In the genomic region with DNA sequence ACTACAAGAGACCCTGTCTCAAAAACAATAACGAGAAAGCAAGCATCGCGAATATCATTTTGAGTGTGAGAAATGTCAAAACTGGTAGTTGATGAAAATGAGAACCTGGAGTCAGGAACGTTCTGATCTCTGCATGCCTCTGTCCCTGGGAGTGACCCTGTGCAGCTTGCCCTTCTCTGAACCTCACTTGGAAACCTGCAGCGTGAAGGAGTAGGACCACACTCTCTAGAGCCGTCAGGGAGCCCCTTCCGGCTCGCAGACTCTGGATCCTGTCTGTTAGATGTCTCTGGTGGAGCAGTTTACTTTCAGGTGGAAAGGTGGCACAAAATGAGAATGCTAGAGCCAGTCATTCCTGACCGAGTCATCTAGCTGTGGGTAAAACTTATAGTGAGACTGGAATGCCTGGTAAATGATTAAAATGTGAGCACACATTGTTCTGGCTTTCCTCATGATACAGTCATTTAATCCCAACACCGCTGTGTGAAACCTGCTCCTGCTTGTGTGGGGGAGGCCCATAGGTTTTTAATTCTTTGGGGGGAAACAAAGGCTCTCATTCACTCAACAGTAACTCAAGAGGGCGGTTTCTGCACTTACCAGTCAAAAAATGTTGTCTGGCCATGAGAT, we compare ENCODE assay signal across 12 mouse cellular contexts. TPM values are rescaled to one million over a fixed set of nuclear protein-coding genes. Genes with fewer than 3 reads are reported as not detected.
DNase-seq lines count a peak whose midpoint lies in the region; ATAC-seq and TF ChIP-seq lines count a peak whose summit lies in the region.
"Had no signal": no experiment of that assay in that cellular context is flagged by ENCODE, and none has a peak within 500 bp of the region (broad histone marks: within the 10 kb centered on the region; RNA-seq: fewer than 3 reads in every experiment).

No protein-coding gene starts in this region.

- H3K9me3 ChIP-seq in lung, embryonic 15.5 days, result no peaks in the 10 kb centered on the region
- H3K9me3 ChIP-seq in intestine, embryonic 16.5 days (ENCODE audit: control insufficient read depth, low read length), result no peaks in the 10 kb centered on the region
- H3K9me3 ChIP-seq in stomach, postnatal 0 days (ENCODE audit: control insufficient read depth, low read length), result no peaks in the 10 kb centered on the region
- no peaks in the 10 kb centered on the region for H3K9me3 ChIP-seq in midbrain, embryonic 14.5 days (ENCODE audit: control insufficient read depth, low read length)
- H3K9me3 ChIP-seq: limb, embryonic 13.5 days; midbrain, embryonic 15.5 days had no signal

- no peak for TF ChIP-seq EP300 in stomach, postnatal 0 days (optimal IDR thresholded peaks at IDR 0.05)

- no peak overlapping the region for H3K9ac ChIP-seq in lung, embryonic 15.5 days
- no peak overlapping the region for H3K9ac ChIP-seq in intestine, embryonic 16.5 days (ENCODE audit: low read depth, low read length)
- H3K9ac ChIP-seq in stomach, postnatal 0 days (ENCODE audit: low read length), result no peak overlapping the region
- no peak overlapping the region for H3K9ac ChIP-seq in midbrain, embryonic 14.5 days (replicated peaks; ENCODE audit: low read length)
- H3K9ac ChIP-seq: limb, embryonic 13.5 days; midbrain, embryonic 15.5 days had no signal

- H3K4me3 ChIP-seq in lung, embryonic 15.5 days, result no peak overlapping the region
- H3K4me3 ChIP-seq in intestine, embryonic 16.5 days (ENCODE audit: low read length), result no peak overlapping the region
- no peak overlapping the region for H3K4me3 ChIP-seq in stomach, postnatal 0 days (ENCODE audit: low read depth, low read length)
- H3K4me3 ChIP-seq in thymus, adult 2 months (ENCODE audit: control insufficient read depth, insufficient read depth, low read length), result no peak overlapping the region
- no peak overlapping the region for H3K4me3 ChIP-seq in midbrain, embryonic 14.5 days (replicated peaks; ENCODE audit: low read depth, low read length)
- H3K4me3 ChIP-seq: limb, embryonic 13.5 days; midbrain, embryonic 15.5 days had no signal

- TF ChIP-seq CTCF in stomach, postnatal 0 days (IDR thresholded peaks at IDR 0.05; ENCODE audit: low read depth), result no peak
- TF ChIP-seq CTCF in thymus, adult 2 months (IDR thresholded peaks at IDR 0.05; ENCODE audit: borderline replicate concordance, control insufficient read depth, extremely low read depth, insufficient read depth, low read length, poor library complexity), result no peak

- H3K27ac ChIP-seq in lung, embryonic 15.5 days, result peak overlapping the region; percentile 91
- H3K27ac ChIP-seq in intestine, embryonic 16.5 days (ENCODE audit: low read length), result no peak overlapping the region
- H3K27ac ChIP-seq in stomach, postnatal 0 days (replicated peaks), result no peak overlapping the region; the same call in 1 of the 2 replicates
- no peak overlapping the region for H3K27ac ChIP-seq in thymus, adult 2 months (ENCODE audit: control insufficient read depth, insufficient read depth, low read length)
- H3K27ac ChIP-seq in midbrain, embryonic 14.5 days (replicated peaks; ENCODE audit: low read depth, low read length), result no peak overlapping the region
- H3K27ac ChIP-seq: limb, embryonic 13.5 days; midbrain, embryonic 15.5 days had no signal

- 0 out of 2 replicates have a peak overlapping the region, but pooled peaks have one; percentile 21 for H3K4me2 ChIP-seq in lung, embryonic 15.5 days
- no peak overlapping the region for H3K4me2 ChIP-seq in intestine, embryonic 16.5 days (ENCODE audit: low read depth, low read length)
- H3K4me2 ChIP-seq in stomach, postnatal 0 days (replicated peaks; ENCODE audit: low read depth), result no peak overlapping the region
- H3K4me2 ChIP-seq in midbrain, embryonic 14.5 days (ENCODE audit: low read length), result no peak overlapping the region
- H3K4me2 ChIP-seq: limb, embryonic 13.5 days; midbrain, embryonic 15.5 days had no signal

- H3K36me3 ChIP-seq in lung, embryonic 15.5 days, result no peaks in the 10 kb centered on the region
- no peaks in the 10 kb centered on the region for H3K36me3 ChIP-seq in intestine, embryonic 16.5 days (ENCODE audit: control insufficient read depth, insufficient read depth, low read length)
- H3K36me3 ChIP-seq in stomach, postnatal 0 days (ENCODE audit: control insufficient read depth, insufficient read depth, low read length), result no peaks in the 10 kb centered on the region
- no peaks in the 10 kb centered on the region for H3K36me3 ChIP-seq in thymus, adult 2 months (ENCODE audit: control insufficient read depth, insufficient read depth, low read length)
- H3K36me3 ChIP-seq in midbrain, embryonic 14.5 days (ENCODE audit: control insufficient read depth, insufficient read depth, low read length), result no peaks in the 10 kb centered on the region
- H3K36me3 ChIP-seq: limb, embryonic 13.5 days; midbrain, embryonic 15.5 days had no signal

- peaks cover 14% of the 10 kb centered on the region for H3K4me1 ChIP-seq in lung, embryonic 15.5 days
- H3K4me1 ChIP-seq in intestine, embryonic 16.5 days (ENCODE audit: control insufficient read depth, insufficient read depth, low read length), result no peaks in the 10 kb centered on the region
- H3K4me1 ChIP-seq in stomach, postnatal 0 days (replicated peaks; ENCODE audit: control insufficient read depth, insufficient read depth), result no peaks in the 10 kb centered on the region
- H3K4me1 ChIP-seq in thymus, adult 2 months (replicated peaks; ENCODE audit: control insufficient read depth, insufficient read depth, low read length), result no peaks in the 10 kb centered on the region
- H3K4me1 ChIP-seq in midbrain, embryonic 14.5 days (ENCODE audit: control insufficient read depth, insufficient read depth, low read length), result peaks cover 14% of the 10 kb centered on the region

- no peak for DNase-seq in lung, postnatal 36 days
- DNase-seq in kidney, postnatal 14 days, result peak; percentile 67
- peak; percentile 18 for DNase-seq in stomach, postnatal 0 days (ENCODE audit: low spot score)
- no peak for DNase-seq in thymus, adult 2 months
- no peak for DNase-seq in midbrain, embryonic 14.5 days
- DNase-seq: cerebellum, adult 2 months; gastrocnemius, postnatal 10 days; heart, postnatal 14 days had no signal

- WGBS in lung, embryonic 15.5 days, result 58% methylated on average over 11 of the region's 11 CpGs
- 60% methylated on average over 11 of the region's 11 CpGs for WGBS in intestine, embryonic 16.5 days
- 61% methylated on average over 11 of the region's 11 CpGs for WGBS in stomach, postnatal 0 days
- WGBS in thymus, adult 2 months, result 92% methylated on average over 11 of the region's 11 CpGs
- WGBS in midbrain, embryonic 14.5 days, result 83% methylated on average over 11 of the region's 11 CpGs

- no peak for TF ChIP-seq POLR2A in thymus, adult 2 months (IDR thresholded peaks at IDR 0.05; ENCODE audit: control insufficient read depth, extremely low read depth, insufficient read depth, low read length, poor library complexity)

- peak; percentile 60 for ATAC-seq in lung, embryonic 15.5 days (ENCODE audit: borderline replicate concordance, extremely low read depth, low FRiP score, low TSS enrichment)
- ATAC-seq in intestine, embryonic 16.5 days, result peak; percentile 72
- no peak for ATAC-seq in stomach, postnatal 0 days (ENCODE audit: low FRiP score, low TSS enrichment)
- ATAC-seq in midbrain, embryonic 14.5 days (ENCODE audit: low FRiP score, low TSS enrichment), result no peak
- ATAC-seq: midbrain, embryonic 15.5 days had no signal

- H3K27me3 ChIP-seq in lung, embryonic 15.5 days, result no peaks in the 10 kb centered on the region
- H3K27me3 ChIP-seq in intestine, embryonic 16.5 days (replicated peaks; ENCODE audit: control insufficient read depth, insufficient read depth, low read length), result no peaks in the 10 kb centered on the region
- no peaks in the 10 kb centered on the region for H3K27me3 ChIP-seq in stomach, postnatal 0 days (ENCODE audit: control insufficient read depth, insufficient read depth, low read length)
- no peaks in the 10 kb centered on the region for H3K27me3 ChIP-seq in thymus, adult 2 months (ENCODE audit: control insufficient read depth, insufficient read depth, low read length)
- H3K27me3 ChIP-seq in midbrain, embryonic 14.5 days (ENCODE audit: control insufficient read depth, insufficient read depth, low read length), result no peaks in the 10 kb centered on the region
- H3K27me3 ChIP-seq: limb, embryonic 13.5 days; midbrain, embryonic 15.5 days had no signal

RNA-seq across cellular contexts. Expression of gene Mycn, which starts 31.2 kb away (rescaled TPM):
- polyA plus RNA-seq in lung, embryonic 15.5 days (2015; fragmentation: Nextera tagmentation; extraction: Ambion mirVana), result 57.3 and 58.8 TPM in 2 replicates
- 60.7 and 66.4 TPM in 2 replicates for polyA plus RNA-seq in intestine, embryonic 16.5 days (2015; fragmentation: Nextera tagmentation; extraction: Ambion mirVana)
- 14.0 TPM in 2 replicates for polyA plus RNA-seq in stomach, postnatal 0 days (2015; fragmentation: Nextera tagmentation; extraction: Ambion mirVana)
- polyA plus RNA-seq in thymus, adult 2 months (2012; rRNA removed), result 2.9 and 3.4 TPM in 2 replicates
- polyA plus RNA-seq in midbrain, embryonic 14.5 days (2014; fragmentation: Nextera tagmentation; extraction: Ambion mirVana), result 61.7 and 63.1 TPM in 2 replicates

Comparison
In these comparisons a context has a peak if more than half of its experiments do, and no peak if none do; other contexts are left out.
1. ATAC-seq: peak in lung, embryonic 15.5 days (single experiment) and intestine, embryonic 16.5 days (single experiment); none in stomach, postnatal 0 days (single experiment) and midbrain, embryonic 14.5 days (single experiment).
2. DNase-seq: peak in kidney, postnatal 14 days (single experiment) and stomach, postnatal 0 days (single experiment); none in lung, postnatal 36 days (single experiment), thymus, adult 2 months (single experiment) and midbrain, embryonic 14.5 days (single experiment).